Mouse (Mus musculus) forebrain, embryonic 11.5 days (tissue): ENCODE results near the gene Gm20503. TPM values are rescaled to one million over a fixed set of nuclear protein-coding genes. Genes with fewer than 3 reads are reported as not detected.

ENCODE experiments used
- ATAC-seq: fragments of 200-750 bp; cut with Nextera tagmentation; replicated peaks from 2 replicates; pipeline ENCODE4 v1.8.0; 2017; ENCODE audit warnings: moderate TSS enrichment; ENCODE audit not compliant: low FRiP score
- DNase-seq: peaks from one replicate; pipeline ENCODE4 v3.0.0-alpha.2; 2017; ENCODE audit warnings: low spot score
- H3K27ac ChIP-seq: fragments of 300-500 bp; sonication (generic); 2 replicates; pipeline ENCODE4 v1.5.1; 2014; ENCODE audit warnings: low read depth, low read length
- H3K27me3 ChIP-seq: fragments of 300-500 bp; sonication (generic); 2 replicates; pipeline ENCODE4 v1.6.1; 2014; ENCODE audit warnings: mild to moderate bottlenecking, low read length, mixed read lengths; ENCODE audit not compliant: control insufficient read depth, insufficient read depth
- H3K36me3 ChIP-seq: fragments of 300-500 bp; sonication (generic); 2 replicates; pipeline ENCODE4 v1.6.1; 2014; ENCODE audit warnings: mild to moderate bottlenecking, low read length, moderate library complexity, mixed read lengths; ENCODE audit not compliant: control insufficient read depth, insufficient read depth
- H3K4me1 ChIP-seq: fragments of 300-500 bp; sonication (generic); replicated peaks from 2 replicates; pipeline ENCODE4 v1.6.1; 2014; ENCODE audit warnings: low read length, mixed read lengths; ENCODE audit not compliant: control insufficient read depth, insufficient read depth
- H3K4me2 ChIP-seq: fragments of 300-500 bp; sonication (generic); 2 replicates; pipeline ENCODE4 v1.6.1; 2014; ENCODE audit warnings: low read depth, mild to moderate bottlenecking, low read length, moderate library complexity, mixed read lengths; ENCODE audit not compliant: severe bottlenecking
- H3K4me3 ChIP-seq: fragments of 300-500 bp; sonication (generic); 2 replicates; pipeline ENCODE4 v1.5.1; 2014; ENCODE audit warnings: low read depth, low read length
- H3K9ac ChIP-seq: fragments of 300-500 bp; sonication (generic); 2 replicates; pipeline ENCODE4 v1.6.1; 2014; ENCODE audit warnings: low read length
- H3K9me3 ChIP-seq: fragments of 300-500 bp; sonication (generic); 2 replicates; pipeline ENCODE4 v1.6.1; 2016; ENCODE audit warnings: low read length, mixed read lengths; ENCODE audit not compliant: control insufficient read depth
- WGBS: fragments of 180-500 bp; shearing (Covaris S2); extraction: QIAGEN DNeasy Blood & Tissue Kit; methylation state at CpG from one replicate; pipeline ENCODE4 v1.1.7; 2014; 5-methylcytosine and 5-hydroxymethylcytosine counted together
- polyA plus RNA-seq: library from polyadenylated mRNA; unstranded; fragments of >200 nt; fragmentation: Nextera tagmentation; extraction: Ambion mirVana; gene quantifications from 2 replicates; pipeline ENCODE4 v1.2.1, GENCODE M21; 2014

Gm20503 gene
- polyA plus RNA-seq, 1 experiment from 2014 or later = 7.0 TPM

DNA sequence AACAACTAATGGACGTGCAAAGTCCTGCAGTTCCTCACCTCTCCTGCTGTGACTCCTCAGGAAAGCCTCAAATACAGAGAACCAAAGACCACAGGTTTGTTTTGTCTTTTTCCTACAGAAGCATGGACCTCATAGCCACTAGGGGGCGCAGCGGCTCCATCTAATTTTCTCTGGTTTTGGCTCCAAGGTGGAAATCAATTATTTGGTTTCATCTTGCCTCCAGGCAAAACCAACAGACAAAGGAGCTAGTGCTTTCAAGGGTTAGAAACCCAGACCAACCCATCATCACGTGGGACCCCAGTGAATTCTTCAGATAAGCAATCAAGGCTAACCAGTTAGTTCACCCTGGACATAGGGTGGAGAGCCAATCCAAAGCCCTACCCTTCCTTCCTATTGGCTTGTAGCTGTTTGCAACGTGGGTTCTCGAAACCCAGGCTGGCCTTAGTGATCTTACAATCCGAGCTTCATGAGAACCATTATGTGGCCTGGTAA is 17.8 kb upstream of the Gm20503 start:
- no peak overlapping the region for H3K9ac ChIP-seq
- H3K36me3 ChIP-seq = no peaks in the 10 kb centered on the region
- H3K4me2 ChIP-seq = no peak overlapping the region
- ATAC-seq (0 out of 2 replicates have a peak, but pooled peaks have one; percentile 20), DNase-seq (peak; percentile 86)
- peaks cover 4% of the 10 kb centered on the region; the same call in 1 of the 2 replicates for H3K4me1 ChIP-seq
- H3K9me3 ChIP-seq = no peaks in the 10 kb centered on the region
- no peak overlapping the region for H3K4me3 ChIP-seq
- no peak overlapping the region for H3K27ac ChIP-seq
- H3K27me3 ChIP-seq = no peaks in the 10 kb centered on the region
- WGBS = 26% methylated on average over 7 of the region's 7 CpGs

DNA sequence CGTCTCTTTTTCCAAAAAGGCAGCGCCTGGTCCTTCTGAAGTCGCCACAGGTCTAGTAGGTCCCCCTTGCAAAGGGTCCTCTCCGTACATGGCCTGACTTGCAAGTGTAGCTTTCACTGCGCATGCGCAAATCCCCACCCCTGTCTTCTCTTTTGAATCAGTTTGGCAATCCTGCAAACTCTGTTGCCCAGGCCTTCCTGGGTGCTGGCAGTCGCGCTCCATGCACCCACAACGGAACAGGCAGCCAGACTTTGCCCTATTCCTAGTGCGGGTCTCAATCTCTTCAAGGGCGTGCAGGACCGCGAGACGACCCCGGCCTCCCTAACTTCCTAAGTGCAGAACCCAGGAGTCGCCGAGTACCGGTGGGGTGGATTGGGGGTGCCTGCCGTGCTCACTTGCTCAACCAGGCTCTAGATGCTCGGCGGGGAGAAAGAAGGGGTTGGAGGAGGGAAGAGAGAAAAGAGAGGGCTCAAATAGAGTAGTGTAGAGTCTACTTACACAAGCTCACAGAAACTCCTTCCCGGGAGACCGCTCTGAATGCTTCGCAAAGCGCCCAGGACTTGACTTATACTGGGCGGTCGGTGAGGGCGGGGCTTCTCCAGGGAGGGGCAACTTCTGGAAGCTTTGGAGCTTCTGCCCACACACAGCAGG is 16.3 kb upstream of the Gm20503 start, which contains the start of gene Ptgr1:
TSS of gene Ptgr1 (minus strand) at position 580 of the 651 bp plus-strand sequence.
- Histone ChIP-seq H3K36me3 (no peaks in the 10 kb centered on the region), H3K27me3 (no peaks in the 10 kb centered on the region), H3K4me3 (peak within 1 kb of the TSS; percentile 58), H3K9ac (peak within 1 kb of the TSS; percentile 64), H3K27ac (no peak within 1 kb of the TSS), H3K9me3 (no peaks in the 10 kb centered on the region), H3K4me1 (peaks cover 4% of the 10 kb centered on the region; the same call in 1 of the 2 replicates), H3K4me2 (peak within 1 kb of the TSS; percentile 76)
- DNase-seq (peak; percentile 91), ATAC-seq (peak; percentile 67)
- WGBS = 1% methylated on average over 28 of the region's 28 CpGs

DNA sequence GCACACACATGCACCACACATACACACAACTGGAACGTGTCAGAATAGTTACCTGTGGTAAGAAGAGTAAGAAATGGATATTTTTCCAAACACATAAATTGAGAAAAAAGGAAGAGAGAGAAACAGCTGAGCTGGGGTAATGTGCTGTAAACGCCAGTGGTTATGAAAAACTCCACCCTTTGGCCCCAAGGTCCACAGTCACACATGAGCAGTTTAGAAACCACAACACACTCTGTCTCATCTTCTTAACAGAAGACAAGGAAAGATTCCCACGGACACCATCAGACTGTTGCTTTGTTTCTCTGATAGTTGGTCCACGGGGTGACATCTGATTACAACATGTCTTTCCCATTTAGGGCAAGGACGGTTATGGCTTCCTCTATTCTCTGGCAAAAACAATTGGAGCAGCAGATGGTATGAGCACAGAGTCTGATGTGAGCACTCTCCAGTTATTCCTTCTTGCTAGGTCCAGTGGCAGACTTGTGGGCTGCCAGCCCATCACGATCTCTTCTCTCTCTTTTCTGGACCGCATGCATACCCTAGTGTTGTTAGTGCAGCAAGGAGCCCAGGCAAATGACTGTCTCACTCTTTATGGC is 13.6 kb upstream of the Gm20503 start:
- 85% methylated on average over 7 of the region's 7 CpGs for WGBS
- H3K27ac ChIP-seq = no peak overlapping the region
- no peak overlapping the region for H3K9ac ChIP-seq

DNA sequence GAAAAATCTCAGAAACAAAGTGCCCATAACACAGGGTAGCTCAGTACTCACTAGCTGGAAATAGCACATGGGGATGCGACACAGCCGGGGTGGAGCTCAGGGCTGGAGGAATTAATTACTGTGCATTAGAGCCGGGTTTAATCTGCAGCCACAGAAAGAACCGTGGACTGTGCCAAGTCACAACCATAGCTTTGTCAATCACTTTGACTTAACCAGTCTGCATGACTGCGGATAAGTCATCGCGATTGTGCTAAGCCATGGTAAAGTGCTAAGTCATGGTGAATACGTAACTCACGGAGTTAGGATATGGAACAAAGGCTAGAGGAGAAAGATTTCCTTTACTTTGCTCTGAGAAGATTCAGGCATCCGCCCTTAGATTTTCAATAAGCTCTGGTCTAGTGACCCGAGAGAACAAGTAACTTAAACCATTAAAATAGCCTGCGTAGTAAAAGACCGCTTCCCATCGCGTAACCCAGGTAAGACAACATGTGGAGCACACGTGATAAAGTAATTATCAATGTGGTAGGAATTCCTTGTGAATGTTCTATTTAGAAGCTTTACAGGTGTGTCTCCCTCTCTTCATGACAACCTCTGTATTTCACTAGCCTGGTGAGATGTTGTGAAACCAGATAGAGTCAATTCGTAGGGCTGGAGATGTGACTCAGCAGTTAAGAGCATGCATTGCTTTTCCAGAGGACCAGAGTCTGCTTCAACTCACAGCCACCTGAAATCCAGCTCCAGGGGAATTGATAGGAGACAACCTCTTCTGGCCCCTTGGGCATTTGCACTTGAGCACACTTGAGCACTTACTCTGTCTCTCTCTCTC is 12.2 kb upstream of the Gm20503 start:
- H3K4me3 ChIP-seq = no peak overlapping the region
- no peaks in the 10 kb centered on the region for H3K27me3 ChIP-seq
- no peak for ATAC-seq
- no peak overlapping the region for H3K9ac ChIP-seq
- no peaks in the 10 kb centered on the region for H3K36me3 ChIP-seq
- peaks cover 4% of the 10 kb centered on the region; the same call in 1 of the 2 replicates for H3K4me1 ChIP-seq
- H3K27ac ChIP-seq = no peak overlapping the region
- WGBS = 83% methylated on average over 17 of the region's 17 CpGs
- DNase-seq = no peak
- H3K4me2 ChIP-seq = no peak overlapping the region
- no peaks in the 10 kb centered on the region for H3K9me3 ChIP-seq

More for the DNA sequence above, 13.6 kb upstream of the Gm20503 start:
- no peak overlapping the region for H3K4me3 ChIP-seq
- no peak for ATAC-seq
- no peaks in the 10 kb centered on the region for H3K9me3 ChIP-seq
- no peak for DNase-seq
- no peak overlapping the region for H3K4me2 ChIP-seq
- H3K36me3 ChIP-seq = no peaks in the 10 kb centered on the region
- no peaks in the 10 kb centered on the region for H3K27me3 ChIP-seq
- H3K4me1 ChIP-seq = peaks cover 4% of the 10 kb centered on the region; the same call in 1 of the 2 replicates

DNA sequence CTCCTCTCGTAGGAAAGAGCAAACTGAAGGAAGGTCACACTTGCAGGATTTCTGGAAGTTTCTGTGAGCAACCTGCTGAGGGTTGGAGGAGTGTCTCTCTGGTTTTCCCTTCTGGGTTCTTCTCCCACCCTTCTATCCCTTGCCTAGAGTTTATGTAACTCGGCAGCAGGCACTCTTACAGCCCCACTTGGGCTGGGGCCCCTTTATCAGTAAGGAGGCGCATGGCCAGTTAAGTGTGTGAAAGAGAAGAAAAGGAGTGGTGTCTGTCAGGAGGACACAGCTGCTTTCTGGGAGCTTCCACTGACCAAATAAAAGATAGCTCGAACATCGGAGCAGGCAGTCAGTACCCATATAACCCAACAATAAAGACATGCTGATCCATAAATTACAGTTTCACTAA is 10.8 kb upstream of the Gm20503 start:
- Histone ChIP-seq H3K9me3 (no peaks in the 10 kb centered on the region), H3K27ac (no peak overlapping the region), H3K27me3 (no peaks in the 10 kb centered on the region), H3K4me1 (peaks cover under 1% of the 10 kb centered on the region; the same call in 1 of the 2 replicates), H3K4me2 (no peak overlapping the region), H3K36me3 (no peaks in the 10 kb centered on the region), H3K4me3 (no peak overlapping the region), H3K9ac (no peak overlapping the region)
- ATAC-seq (no peak), DNase-seq (no peak)
- WGBS = 86% methylated on average over 5 of the region's 5 CpGs

DNA sequence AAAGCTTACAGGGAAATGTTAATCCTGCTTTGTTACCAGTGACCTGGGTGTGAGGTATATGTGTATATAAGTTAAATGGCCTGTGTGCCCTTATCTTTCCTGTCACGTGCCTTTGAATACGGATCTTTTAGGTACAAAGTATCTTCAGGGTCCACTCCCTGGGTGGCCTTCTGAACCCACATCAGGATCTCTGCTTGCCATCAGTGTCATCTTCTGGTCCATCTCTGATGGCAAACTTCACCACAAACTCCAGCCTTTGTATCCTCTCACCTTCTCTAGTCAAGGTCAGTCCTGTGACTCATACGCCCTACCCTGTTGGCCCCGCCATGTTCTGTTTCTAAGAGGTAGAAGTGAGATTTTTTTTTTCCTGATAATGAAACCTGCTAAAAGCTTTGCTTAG is 8.2 kb upstream of the Gm20503 start, which contains the start of gene Dnajc25:
TSS of gene Dnajc25 (plus strand) at position 301 of the 400 bp plus-strand sequence.
- Histone ChIP-seq H3K36me3 (no peaks in the 10 kb centered on the region), H3K4me1 (no peaks in the 10 kb centered on the region)

DNA sequence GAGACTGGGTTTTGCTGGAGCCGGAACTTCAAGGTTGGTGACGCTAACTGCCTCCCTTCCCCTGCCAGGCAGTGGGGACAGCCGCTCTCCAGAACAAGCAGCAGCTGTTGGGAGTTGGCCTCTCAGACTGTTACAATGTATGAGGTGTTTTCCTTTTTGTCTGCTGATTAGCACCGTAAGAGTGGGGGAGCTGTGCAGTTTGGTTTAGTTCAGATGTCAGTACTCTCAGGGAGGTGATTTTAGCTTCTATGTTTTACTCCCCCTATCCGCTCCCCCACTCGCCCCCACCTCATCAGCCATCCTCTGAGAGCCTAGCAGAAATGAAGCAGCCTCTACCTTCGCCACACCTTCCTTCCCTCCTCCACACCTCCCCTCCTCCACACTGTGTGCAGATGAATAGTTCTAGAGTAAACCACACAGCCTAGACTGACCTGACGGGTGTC is 7.7 kb upstream of the Gm20503 start:
- ATAC-seq (no peak), DNase-seq (no peak)
- H3K27ac ChIP-seq = no peak overlapping the region
- H3K9ac ChIP-seq = no peak overlapping the region
- WGBS = 80% methylated on average over 8 of the region's 8 CpGs
- no peak overlapping the region for H3K4me2 ChIP-seq
- no peaks in the 10 kb centered on the region for H3K27me3 ChIP-seq
- H3K9me3 ChIP-seq = no peaks in the 10 kb centered on the region
- no peaks in the 10 kb centered on the region for H3K36me3 ChIP-seq
- no peaks in the 10 kb centered on the region for H3K4me1 ChIP-seq
- H3K4me3 ChIP-seq = no peak overlapping the region

More for the DNA sequence above, 8.2 kb upstream of the Gm20503 start, which contains the start of gene Dnajc25:
- no peaks in the 10 kb centered on the region for H3K9me3 ChIP-seq
- H3K27ac ChIP-seq = no peak within 1 kb of the TSS
- 94% methylated on average over 4 of the region's 4 CpGs for WGBS
- ATAC-seq = no peak
- no peak within 1 kb of the TSS for H3K9ac ChIP-seq
- DNase-seq = no peak
- H3K27me3 ChIP-seq = no peaks in the 10 kb centered on the region
- H3K4me3 ChIP-seq = no peak within 1 kb of the TSS
- H3K4me2 ChIP-seq = no peak within 1 kb of the TSS

DNA sequence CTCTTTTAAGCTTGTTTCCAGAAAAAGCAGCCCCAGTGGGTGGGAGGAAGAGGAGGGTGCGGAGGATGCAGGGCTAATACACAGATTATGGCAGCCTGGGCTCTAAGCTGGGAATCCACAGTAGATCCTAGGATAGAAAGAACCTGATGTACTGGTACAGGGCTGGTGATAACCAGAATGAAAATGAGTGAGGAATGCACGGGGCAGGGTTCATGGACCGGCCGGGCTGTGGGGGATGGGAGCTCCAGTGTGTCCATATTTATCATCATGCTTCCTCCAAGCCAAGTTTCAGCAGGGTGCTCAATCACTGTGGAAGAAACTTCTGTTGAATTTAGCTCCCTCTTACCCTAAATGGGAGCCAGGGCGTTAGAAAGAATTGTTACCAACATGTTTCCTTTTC is 5.9 kb upstream of the Gm20503 start:
- no peak for ATAC-seq
- WGBS = 88% methylated on average over 5 of the region's 5 CpGs
- Histone ChIP-seq H3K4me1 (no peaks in the 10 kb centered on the region), H3K9ac (no peak overlapping the region), H3K27me3 (no peaks in the 10 kb centered on the region), H3K36me3 (no peaks in the 10 kb centered on the region), H3K27ac (no peak overlapping the region), H3K4me3 (no peak overlapping the region), H3K9me3 (no peaks in the 10 kb centered on the region), H3K4me2 (no peak overlapping the region)
- DNase-seq = no peak
